Mouse (Mus musculus) embryonic fibroblast, embryonic 13.5 days (primary cell): ENCODE data around the gene 3110082I17Rik.

Source experiments
- CTCF ChIP-seq: IDR thresholded peaks from 2 replicates; pipeline ENCODE4 v1.5.1; 2011; ENCODE audit warnings: mild to moderate bottlenecking, control low read depth, low read length, moderate library complexity, borderline replicate concordance; ENCODE audit not compliant: insufficient read depth
- POLR2A ChIP-seq: IDR thresholded peaks from 2 replicates; pipeline ENCODE4 v1.6.1; 2011; ENCODE audit warnings: low read depth, mild to moderate bottlenecking, control low read depth, low read length, moderate library complexity

GRCm38 (mm10) chr5:139433842-139434568 is 26.3 kb downstream of the 3110082I17Rik start:
- TF ChIP-seq CTCF, result no peak
- TF ChIP-seq POLR2A, result no peak
